Mouse (Mus musculus): ENCODE measurements around the gene Olfr827. TPM values are rescaled to one million over a fixed set of nuclear protein-coding genes. Genes with fewer than 3 reads are reported as not detected.

The Olfr827 gene
- polyA plus RNA-seq, 1 experiment from 2014 or later = not detected

GRCm38 (mm10) chr10:130225034-130225433 lies 10.8 kb upstream of the Olfr827 start:
- Histone ChIP-seq H3K9me3 (replicated peaks; ENCODE audit: control insufficient read depth, low read length) (no peaks in the 10 kb centered on the region), H3K36me3 (ENCODE audit: control insufficient read depth, insufficient read depth) (no peaks in the 10 kb centered on the region), H3K9ac (ENCODE audit: low read length) (no peak overlapping the region), H3K27me3 (ENCODE audit: control insufficient read depth, insufficient read depth, low read length) (no peaks in the 10 kb centered on the region), H3K4me3 (ENCODE audit: low read length) (no peak overlapping the region), H3K27ac (ENCODE audit: low read length) (no peak overlapping the region), H3K4me1 (ENCODE audit: control insufficient read depth, insufficient read depth, low read length) (no peaks in the 10 kb centered on the region), H3K4me2 (ENCODE audit: low read depth, low read length) (no peak overlapping the region)
- no peak for ATAC-seq (replicated peaks; ENCODE audit: extremely low read depth, insufficient read depth, low FRiP score)
- WGBS = 58% methylated on average over 3 of the region's 3 CpGs

GRCm38 (mm10) chr10:130184086-130184485 lies 30.1 kb downstream of the Olfr827 start, which contains the start of gene Olfr826:
Gene Olfr826, minus strand, starts transcription at chr10:130184186.
- Histone ChIP-seq H3K4me1 (ENCODE audit: control insufficient read depth, insufficient read depth, low read length) (no peaks in the 10 kb centered on the region), H3K36me3 (ENCODE audit: control insufficient read depth, insufficient read depth) (no peaks in the 10 kb centered on the region), H3K9ac (ENCODE audit: low read length) (no peak within 1 kb of the TSS), H3K9me3 (replicated peaks; ENCODE audit: control insufficient read depth, low read length) (no peaks in the 10 kb centered on the region), H3K27me3 (ENCODE audit: control insufficient read depth, insufficient read depth, low read length) (no peaks in the 10 kb centered on the region), H3K4me2 (ENCODE audit: low read depth, low read length) (no peak within 1 kb of the TSS), H3K27ac (ENCODE audit: low read length) (no peak within 1 kb of the TSS), H3K4me3 (ENCODE audit: low read length) (no peak within 1 kb of the TSS)
- no peak for ATAC-seq (replicated peaks; ENCODE audit: extremely low read depth, insufficient read depth, low FRiP score)
- 51% methylated on average over 1 of the region's 1 CpGs for WGBS

- no peaks in the 10 kb centered on the region for H3K27me3 ChIP-seq (ENCODE audit: control insufficient read depth, insufficient read depth, low read length)
- H3K4me1 ChIP-seq (ENCODE audit: control insufficient read depth, insufficient read depth, low read length) = no peaks in the 10 kb centered on the region
- H3K36me3 ChIP-seq (ENCODE audit: control insufficient read depth, insufficient read depth) = no peaks in the 10 kb centered on the region
- ATAC-seq (replicated peaks; ENCODE audit: extremely low read depth, insufficient read depth, low FRiP score) = no peak
- no peak within 1 kb of the TSS for H3K9ac ChIP-seq (ENCODE audit: low read length)
- H3K9me3 ChIP-seq (replicated peaks; ENCODE audit: control insufficient read depth, low read length) = no peaks in the 10 kb centered on the region
- no peak within 1 kb of the TSS for H3K27ac ChIP-seq (ENCODE audit: low read length)
- H3K4me3 ChIP-seq (ENCODE audit: low read length) = no peak within 1 kb of the TSS
- H3K4me2 ChIP-seq (ENCODE audit: low read depth, low read length) = no peak within 1 kb of the TSS
These were observed 47.5 kb downstream of the Olfr827 start, which contains the start of gene Olfr825 for GRCm38 (mm10) chr10:130166666-130167065. Gene Olfr825, minus strand, starts transcription at chr10:130166766.

- Histone ChIP-seq H3K4me3 (ENCODE audit: low read length) (no peak overlapping the region), H3K9me3 (replicated peaks; ENCODE audit: control insufficient read depth, low read length) (no peaks in the 10 kb centered on the region), H3K4me1 (ENCODE audit: control insufficient read depth, insufficient read depth, low read length) (no peaks in the 10 kb centered on the region), H3K36me3 (ENCODE audit: control insufficient read depth, insufficient read depth) (no peaks in the 10 kb centered on the region), H3K4me2 (ENCODE audit: low read depth, low read length) (no peak overlapping the region), H3K27me3 (ENCODE audit: control insufficient read depth, insufficient read depth, low read length) (no peaks in the 10 kb centered on the region), H3K27ac (ENCODE audit: low read length) (no peak overlapping the region), H3K9ac (ENCODE audit: low read length) (no peak overlapping the region)
- ATAC-seq (replicated peaks; ENCODE audit: extremely low read depth, insufficient read depth, low FRiP score) = no peak
These were observed 49.0 kb downstream of the Olfr827 start for GRCm38 (mm10) chr10:130165196-130165595.

Other genes with a start within 250 kb of the Olfr827 start
- not detected in 2 replicates for gene Olfr819, start 247.1 kb downstream of the Olfr827 start, polyA plus RNA-seq (2015; fragmentation: Nextera tagmentation; extraction: Ambion mirVana)
- gene Olfr247, start 238.3 kb downstream of the Olfr827 start, polyA plus RNA-seq (2015; fragmentation: Nextera tagmentation; extraction: Ambion mirVana) = not detected in 2 replicates
- gene Gm10310, start 229.3 kb downstream of the Olfr827 start, polyA plus RNA-seq (2015; fragmentation: Nextera tagmentation; extraction: Ambion mirVana) = not detected in 2 replicates
- not detected in 2 replicates for gene Olfr820, start 201.8 kb downstream of the Olfr827 start, polyA plus RNA-seq (2015; fragmentation: Nextera tagmentation; extraction: Ambion mirVana)
- not detected in 2 replicates for gene Olfr821, start 184.1 kb downstream of the Olfr827 start, polyA plus RNA-seq (2015; fragmentation: Nextera tagmentation; extraction: Ambion mirVana)
- not detected in 2 replicates for gene Olfr822, start 143.2 kb downstream of the Olfr827 start, polyA plus RNA-seq (2015; fragmentation: Nextera tagmentation; extraction: Ambion mirVana)
- not detected in 2 replicates for gene Olfr823, start 99.0 kb downstream of the Olfr827 start, polyA plus RNA-seq (2015; fragmentation: Nextera tagmentation; extraction: Ambion mirVana)
- not detected in 2 replicates for gene Olfr824, start 84.4 kb downstream of the Olfr827 start, polyA plus RNA-seq (2015; fragmentation: Nextera tagmentation; extraction: Ambion mirVana)
- not detected in 2 replicates for gene Olfr825, start 47.6 kb downstream of the Olfr827 start, polyA plus RNA-seq (2015; fragmentation: Nextera tagmentation; extraction: Ambion mirVana)
- gene Olfr826, start 30.2 kb downstream of the Olfr827 start, polyA plus RNA-seq (2015; fragmentation: Nextera tagmentation; extraction: Ambion mirVana) = not detected in 2 replicates
- not detected in 2 replicates for gene Neurod4, start 65.8 kb upstream of the Olfr827 start, polyA plus RNA-seq (2015; fragmentation: Nextera tagmentation; extraction: Ambion mirVana)
- 2.7 and 8.1 TPM in 2 replicates for gene Tespa1, start 108.5 kb upstream of the Olfr827 start, polyA plus RNA-seq (2015; fragmentation: Nextera tagmentation; extraction: Ambion mirVana)
- gene Vmn2r84, start 179.9 kb upstream of the Olfr827 start, polyA plus RNA-seq (2015; fragmentation: Nextera tagmentation; extraction: Ambion mirVana) = 0.02 and 0.03 TPM in 2 replicates
- not detected in 2 replicates for gene Vmn2r85, start 215.3 kb upstream of the Olfr827 start, polyA plus RNA-seq (2015; fragmentation: Nextera tagmentation; extraction: Ambion mirVana)
- not detected in 2 replicates for gene Vmn2r86, start 241.6 kb upstream of the Olfr827 start, polyA plus RNA-seq (2015; fragmentation: Nextera tagmentation; extraction: Ambion mirVana)